In genomic region chr8:111393391-111394363, GRCm38 (mm10) we compare ENCODE assay signal across 8 mouse cellular contexts. TPM values are rescaled to one million over a fixed set of nuclear protein-coding genes. Genes with fewer than 3 reads are reported as not detected.
A peak's percentile ranks its signal among the peaks of the same experiment; 100 is the strongest.
DNase-seq lines count a peak whose midpoint lies in the region; ATAC-seq and TF ChIP-seq lines count a peak whose summit lies in the region.

Gene Fa2h, minus strand, starts transcription at chr8:111393824.

- TF ChIP-seq CTCF in E14TG2a.4 (conservative IDR thresholded peaks at IDR 0.05; ENCODE audit: low read length), result no peak

- peaks cover 6% of the 10 kb centered on the region for H3K4me1 ChIP-seq in E14TG2a.4 (replicated peaks; ENCODE audit: low read depth, low read length)
- H3K4me1 ChIP-seq in forebrain, embryonic 12.5 days, result peaks cover 11% of the 10 kb centered on the region
- peaks cover 12% of the 10 kb centered on the region for H3K4me1 ChIP-seq in heart, embryonic 15.5 days (replicated peaks)
- peaks cover 11% of the 10 kb centered on the region for H3K4me1 ChIP-seq in liver, embryonic 15.5 days (replicated peaks)
- H3K4me1 ChIP-seq in neural tube, embryonic 13.5 days (replicated peaks), result peaks cover 12% of the 10 kb centered on the region

- WGBS in forebrain, embryonic 12.5 days, result under 1% methylated on average over 71 of the region's 71 CpGs
- under 1% methylated on average over 70 of the region's 71 CpGs for WGBS in heart, embryonic 15.5 days
- 1% methylated on average over 71 of the region's 71 CpGs for WGBS in liver, embryonic 15.5 days (ENCODE audit: insufficient replicate concordance)
- WGBS in neural tube, embryonic 13.5 days, result 1% methylated on average over 58 of the region's 71 CpGs

- H3K9ac ChIP-seq in forebrain, embryonic 12.5 days, result peak within 1 kb of the TSS; percentile 50
- H3K9ac ChIP-seq in heart, embryonic 15.5 days, result peak within 1 kb of the TSS; percentile 41
- H3K9ac ChIP-seq in liver, embryonic 15.5 days, result no peak within 1 kb of the TSS
- peak within 1 kb of the TSS; percentile 70 for H3K9ac ChIP-seq in neural tube, embryonic 13.5 days

- no peak within 1 kb of the TSS for H3K27ac ChIP-seq in forebrain, embryonic 12.5 days
- H3K27ac ChIP-seq in heart, embryonic 15.5 days, result no peak within 1 kb of the TSS
- H3K27ac ChIP-seq in liver, embryonic 15.5 days (replicated peaks), result no peak within 1 kb of the TSS
- H3K27ac ChIP-seq in neural tube, embryonic 13.5 days (replicated peaks), result no peak within 1 kb of the TSS

- H3K4me2 ChIP-seq in forebrain, embryonic 12.5 days, result peak within 1 kb of the TSS; percentile 88
- peak within 1 kb of the TSS; percentile 95 for H3K4me2 ChIP-seq in heart, embryonic 15.5 days
- H3K4me2 ChIP-seq in liver, embryonic 15.5 days, result peak within 1 kb of the TSS; percentile 78
- peak within 1 kb of the TSS; percentile 93 for H3K4me2 ChIP-seq in neural tube, embryonic 13.5 days

- no peaks in the 10 kb centered on the region for H3K9me3 ChIP-seq in E14TG2a.4 (ENCODE audit: low read length)
- no peaks in the 10 kb centered on the region for H3K9me3 ChIP-seq in forebrain, embryonic 12.5 days
- no peaks in the 10 kb centered on the region for H3K9me3 ChIP-seq in heart, embryonic 15.5 days (replicated peaks)
- no peaks in the 10 kb centered on the region for H3K9me3 ChIP-seq in liver, embryonic 15.5 days (replicated peaks)
- no peaks in the 10 kb centered on the region for H3K9me3 ChIP-seq in neural tube, embryonic 13.5 days

- peak; percentile 97 for ATAC-seq in forebrain, embryonic 12.5 days (ENCODE audit: low FRiP score)
- peak; percentile 92 for ATAC-seq in heart, embryonic 15.5 days (replicated peaks; ENCODE audit: insufficient number of reproducible peaks, insufficient read depth, low FRiP score, low read depth)
- ATAC-seq in liver, embryonic 15.5 days (ENCODE audit: insufficient read depth), result peak; percentile 97
- ATAC-seq in neural tube, embryonic 13.5 days (ENCODE audit: low read depth), result peak; percentile 95

- H3K27me3 ChIP-seq in E14TG2a.4 (ENCODE audit: insufficient read depth, low read length), result peaks cover 76% of the 10 kb centered on the region
- H3K27me3 ChIP-seq in forebrain, embryonic 12.5 days, result peaks cover 58% of the 10 kb centered on the region
- peaks cover 71% of the 10 kb centered on the region for H3K27me3 ChIP-seq in heart, embryonic 15.5 days
- peaks cover 80% of the 10 kb centered on the region for H3K27me3 ChIP-seq in liver, embryonic 15.5 days
- peaks cover 73% of the 10 kb centered on the region for H3K27me3 ChIP-seq in neural tube, embryonic 13.5 days

- H3K36me3 ChIP-seq in E14TG2a.4 (ENCODE audit: insufficient read depth, low read length), result no peaks in the 10 kb centered on the region
- no peaks in the 10 kb centered on the region for H3K36me3 ChIP-seq in forebrain, embryonic 12.5 days (replicated peaks)
- no peaks in the 10 kb centered on the region for H3K36me3 ChIP-seq in heart, embryonic 15.5 days
- no peaks in the 10 kb centered on the region for H3K36me3 ChIP-seq in liver, embryonic 15.5 days (replicated peaks)
- no peaks in the 10 kb centered on the region for H3K36me3 ChIP-seq in neural tube, embryonic 13.5 days

- peak within 1 kb of the TSS; percentile 92 for H3K4me3 ChIP-seq in E14TG2a.4 (replicated peaks; ENCODE audit: low read length)
- H3K4me3 ChIP-seq in forebrain, embryonic 12.5 days (replicated peaks), result peak within 1 kb of the TSS; percentile 53
- peak within 1 kb of the TSS; percentile 53 for H3K4me3 ChIP-seq in heart, embryonic 15.5 days
- H3K4me3 ChIP-seq in liver, embryonic 15.5 days (replicated peaks), result peak within 1 kb of the TSS; percentile 49
- H3K4me3 ChIP-seq in neural tube, embryonic 13.5 days, result peak within 1 kb of the TSS; percentile 56

- peak; percentile 65 for DNase-seq in c-Kit-positive CD71-positive TER-119-positive erythroid progenitor cells, embryonic 14.5 days (ENCODE audit: low spot score)
- DNase-seq in kidney, postnatal 14 days, result peak; percentile 93
- peak; percentile 32 for DNase-seq in telencephalon, adult 2 months (ENCODE audit: low read depth, low spot score)

RNA-seq across cellular contexts. Expression of gene Fa2h, which starts in this region (rescaled TPM):
- polyA plus RNA-seq in forebrain, embryonic 12.5 days (2016; fragmentation: Nextera tagmentation; extraction: Ambion mirVana), result not detected in 2 replicates
- 0.08 TPM in 1 of 2 replicates, not detected in the other for polyA plus RNA-seq in heart, embryonic 15.5 days (2015; fragmentation: Nextera tagmentation; extraction: Ambion mirVana)
- 0.06 TPM in 1 of 2 replicates, not detected in the other for polyA plus RNA-seq in liver, embryonic 15.5 days (2015; fragmentation: Nextera tagmentation; extraction: Ambion mirVana)
- 0.11 and 0.13 TPM in 2 replicates for polyA plus RNA-seq in neural tube, embryonic 13.5 days (2015; fragmentation: Nextera tagmentation; extraction: Ambion mirVana)

Comparison
In these comparisons a context has a peak if more than half of its experiments do, and no peak if none do; other contexts are left out.
1. Peak in ATAC-seq, H3K4me3 ChIP-seq, H3K9ac ChIP-seq and H3K4me2 ChIP-seq in forebrain, embryonic 12.5 days; RNA of the gene not detected or under 1 TPM.
2. Peak in ATAC-seq, H3K4me3 ChIP-seq, H3K9ac ChIP-seq and H3K4me2 ChIP-seq in heart, embryonic 15.5 days; RNA of the gene not detected or under 1 TPM.
3. Peak in ATAC-seq, H3K4me3 ChIP-seq and H3K4me2 ChIP-seq in liver, embryonic 15.5 days; RNA of the gene not detected or under 1 TPM.
4. Peak in ATAC-seq, H3K4me3 ChIP-seq, H3K9ac ChIP-seq and H3K4me2 ChIP-seq in neural tube, embryonic 13.5 days; RNA of the gene not detected or under 1 TPM.
5. DNase-seq: peak in every context shown above with its lines; median percentile 93 in kidney, postnatal 14 days; 65 in c-Kit-positive CD71-positive TER-119-positive erythroid progenitor cells, embryonic 14.5 days; 32 in telencephalon, adult 2 months.